Mouse (Mus musculus): ENCODE measurements around the gene Snap25. TPM values are rescaled to one million over a fixed set of nuclear protein-coding genes. Genes with fewer than 3 reads are reported as not detected.
A peak's percentile ranks its signal among the peaks of the same experiment; 100 is the strongest.

The Snap25 gene
- polyA plus RNA-seq, 1 experiment from 2014 or later: 0.93 TPM

GRCm38 (mm10) chr2:136678321-136679161, 34.7 kb upstream of the Snap25 start:
- peak; percentile 69; the same call in 1 of the 2 replicates for ATAC-seq (ENCODE audit: insufficient number of reproducible peaks, low FRiP score, low TSS enrichment, low read depth)
- Histone ChIP-seq H3K9ac (ENCODE audit: low read length) (peak overlapping the region; percentile 77), H3K4me3 (ENCODE audit: low read depth, low read length) (peak overlapping the region; percentile 52), H3K36me3 (ENCODE audit: control insufficient read depth, insufficient read depth, low read length) (no peaks in the 10 kb centered on the region), H3K9me3 (ENCODE audit: control insufficient read depth, low read length) (no peaks in the 10 kb centered on the region), H3K4me2 (ENCODE audit: low read depth, severe bottlenecking) (peak overlapping the region; percentile 92), H3K4me1 (ENCODE audit: control insufficient read depth, insufficient read depth, low read length) (peaks cover 7% of the 10 kb centered on the region; the same call in 1 of the 2 replicates), H3K27me3 (ENCODE audit: control insufficient read depth, insufficient read depth, low read length) (no peaks in the 10 kb centered on the region), H3K27ac (replicated peaks; ENCODE audit: low read depth, low read length) (peak overlapping the region; percentile 68; the same call in 1 of the 2 replicates)
- DNase-seq (ENCODE audit: low spot score): peak; percentile 71
- WGBS: 3% methylated on average over 43 of the region's 44 CpGs

- H3K4me2 ChIP-seq (ENCODE audit: low read depth, severe bottlenecking): peak overlapping the region; percentile 92
- WGBS: 2% methylated on average over 24 of the region's 24 CpGs
- no peaks in the 10 kb centered on the region for H3K9me3 ChIP-seq (ENCODE audit: control insufficient read depth, low read length)
- peak overlapping the region; percentile 77 for H3K9ac ChIP-seq (ENCODE audit: low read length)
- peak overlapping the region; percentile 52 for H3K4me3 ChIP-seq (ENCODE audit: low read depth, low read length)
- DNase-seq (ENCODE audit: low spot score) (peak; percentile 79), ATAC-seq (ENCODE audit: insufficient number of reproducible peaks, low FRiP score, low TSS enrichment, low read depth) (peak; percentile 93)
- peaks cover 7% of the 10 kb centered on the region; the same call in 1 of the 2 replicates for H3K4me1 ChIP-seq (ENCODE audit: control insufficient read depth, insufficient read depth, low read length)
- no peaks in the 10 kb centered on the region for H3K27me3 ChIP-seq (ENCODE audit: control insufficient read depth, insufficient read depth, low read length)
- no peaks in the 10 kb centered on the region for H3K36me3 ChIP-seq (ENCODE audit: control insufficient read depth, insufficient read depth, low read length)
- H3K27ac ChIP-seq (replicated peaks; ENCODE audit: low read depth, low read length): peak overlapping the region; percentile 32; the same call in 1 of the 2 replicates
These were observed 33.7 kb upstream of the Snap25 start for GRCm38 (mm10) chr2:136679280-136680221.

GRCm38 (mm10) chr2:136682146-136682860, 30.9 kb upstream of the Snap25 start:
- Histone ChIP-seq H3K27ac (replicated peaks; ENCODE audit: low read depth, low read length) (no peak overlapping the region), H3K36me3 (ENCODE audit: control insufficient read depth, insufficient read depth, low read length) (no peaks in the 10 kb centered on the region), H3K4me3 (ENCODE audit: low read depth, low read length) (no peak overlapping the region), H3K4me1 (ENCODE audit: control insufficient read depth, insufficient read depth, low read length) (peaks cover 7% of the 10 kb centered on the region; the same call in 1 of the 2 replicates), H3K9ac (ENCODE audit: low read length) (no peak overlapping the region), H3K4me2 (ENCODE audit: low read depth, severe bottlenecking) (no peak overlapping the region), H3K9me3 (ENCODE audit: control insufficient read depth, low read length) (no peaks in the 10 kb centered on the region), H3K27me3 (ENCODE audit: control insufficient read depth, insufficient read depth, low read length) (no peaks in the 10 kb centered on the region)
- ATAC-seq (ENCODE audit: insufficient number of reproducible peaks, low FRiP score, low TSS enrichment, low read depth) (no peak), DNase-seq (ENCODE audit: low spot score) (no peak)
- 90% methylated on average over 11 of the region's 11 CpGs for WGBS

GRCm38 (mm10) chr2:136686195-136686594, 27.1 kb upstream of the Snap25 start:
- Histone ChIP-seq H3K4me3 (ENCODE audit: low read depth, low read length) (no peak overlapping the region), H3K9me3 (ENCODE audit: control insufficient read depth, low read length) (no peaks in the 10 kb centered on the region), H3K27ac (replicated peaks; ENCODE audit: low read depth, low read length) (no peak overlapping the region), H3K4me2 (ENCODE audit: low read depth, severe bottlenecking) (no peak overlapping the region), H3K36me3 (ENCODE audit: control insufficient read depth, insufficient read depth, low read length) (no peaks in the 10 kb centered on the region), H3K27me3 (ENCODE audit: control insufficient read depth, insufficient read depth, low read length) (no peaks in the 10 kb centered on the region), H3K9ac (ENCODE audit: low read length) (no peak overlapping the region), H3K4me1 (ENCODE audit: control insufficient read depth, insufficient read depth, low read length) (no peaks in the 10 kb centered on the region)
- ATAC-seq (ENCODE audit: insufficient number of reproducible peaks, low FRiP score, low TSS enrichment, low read depth) (no peak), DNase-seq (ENCODE audit: low spot score) (no peak)
- WGBS: 81% methylated on average over 3 of the region's 3 CpGs

DNA sequence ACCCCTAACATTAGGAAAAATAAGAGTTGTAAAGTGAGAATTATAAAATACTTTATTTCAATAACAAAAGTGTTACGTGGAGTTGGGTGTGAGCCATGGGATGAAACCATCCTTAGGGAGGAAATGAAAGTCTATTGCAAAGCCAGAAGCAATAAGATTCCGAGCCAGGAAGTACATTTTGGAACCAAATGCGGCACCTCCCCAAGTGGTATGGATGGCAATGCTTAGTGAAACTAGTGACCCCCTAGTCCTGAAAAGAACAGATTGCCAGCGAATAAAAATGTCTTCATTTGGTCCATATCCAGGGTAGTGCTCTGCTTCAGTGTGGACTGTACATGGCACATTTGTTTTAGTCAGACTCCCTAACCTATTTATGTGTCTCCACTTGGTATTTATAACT, 25.9 kb upstream of the Snap25 start:
- no peaks in the 10 kb centered on the region for H3K27me3 ChIP-seq (ENCODE audit: control insufficient read depth, insufficient read depth, low read length)
- H3K4me1 ChIP-seq (ENCODE audit: control insufficient read depth, insufficient read depth, low read length): no peaks in the 10 kb centered on the region
- 90% methylated on average over 4 of the region's 4 CpGs for WGBS
- H3K4me2 ChIP-seq (ENCODE audit: low read depth, severe bottlenecking): no peak overlapping the region
- no peaks in the 10 kb centered on the region for H3K9me3 ChIP-seq (ENCODE audit: control insufficient read depth, low read length)
- H3K9ac ChIP-seq (ENCODE audit: low read length): no peak overlapping the region
- ATAC-seq (ENCODE audit: insufficient number of reproducible peaks, low FRiP score, low TSS enrichment, low read depth): no peak
- H3K27ac ChIP-seq (replicated peaks; ENCODE audit: low read depth, low read length): no peak overlapping the region
- H3K36me3 ChIP-seq (ENCODE audit: control insufficient read depth, insufficient read depth, low read length): no peaks in the 10 kb centered on the region
- no peak overlapping the region for H3K4me3 ChIP-seq (ENCODE audit: low read depth, low read length)
- no peak for DNase-seq (ENCODE audit: low spot score)

- H3K4me2 ChIP-seq (ENCODE audit: low read depth, severe bottlenecking): no peak overlapping the region
- no peak overlapping the region for H3K9ac ChIP-seq (ENCODE audit: low read length)
- no peak overlapping the region for H3K4me3 ChIP-seq (ENCODE audit: low read depth, low read length)
- no peaks in the 10 kb centered on the region for H3K36me3 ChIP-seq (ENCODE audit: control insufficient read depth, insufficient read depth, low read length)
- no peak overlapping the region for H3K27ac ChIP-seq (replicated peaks; ENCODE audit: low read depth, low read length)
- ATAC-seq (ENCODE audit: insufficient number of reproducible peaks, low FRiP score, low TSS enrichment, low read depth): no peak
- DNase-seq (ENCODE audit: low spot score): no peak
- H3K4me1 ChIP-seq (ENCODE audit: control insufficient read depth, insufficient read depth, low read length): no peaks in the 10 kb centered on the region
- 88% methylated on average over 4 of the region's 4 CpGs for WGBS
- H3K27me3 ChIP-seq (ENCODE audit: control insufficient read depth, insufficient read depth, low read length): no peaks in the 10 kb centered on the region
- no peaks in the 10 kb centered on the region for H3K9me3 ChIP-seq (ENCODE audit: control insufficient read depth, low read length)
These were observed 23.8 kb upstream of the Snap25 start for GRCm38 (mm10) chr2:136689476-136689875.

DNA sequence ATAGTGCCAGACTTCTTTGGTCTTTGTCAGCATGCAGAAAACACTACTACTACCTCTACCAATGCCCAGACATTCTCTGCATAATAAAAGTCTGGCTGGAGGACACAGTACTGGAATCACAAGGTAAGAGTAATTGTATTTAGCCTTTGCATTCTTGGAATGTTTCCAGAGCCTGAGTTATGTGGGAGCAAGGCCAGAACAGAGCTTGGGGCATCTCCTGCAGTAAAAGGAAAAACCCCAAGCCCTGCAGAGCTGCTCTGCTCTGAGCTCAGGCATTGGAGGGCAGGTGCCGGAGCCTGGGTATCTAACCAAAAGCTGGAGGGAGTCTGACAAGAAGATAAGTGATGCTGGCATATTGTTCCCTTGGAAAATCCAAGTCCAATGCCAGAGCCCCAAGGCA, 21.6 kb upstream of the Snap25 start:
- DNase-seq (ENCODE audit: low spot score): no peak
- 86% methylated on average over 1 of the region's 1 CpGs for WGBS
- Histone ChIP-seq H3K4me3 (ENCODE audit: low read depth, low read length) (no peak overlapping the region), H3K27ac (replicated peaks; ENCODE audit: low read depth, low read length) (no peak overlapping the region), H3K27me3 (ENCODE audit: control insufficient read depth, insufficient read depth, low read length) (no peaks in the 10 kb centered on the region), H3K4me1 (ENCODE audit: control insufficient read depth, insufficient read depth, low read length) (no peaks in the 10 kb centered on the region), H3K4me2 (ENCODE audit: low read depth, severe bottlenecking) (no peak overlapping the region), H3K36me3 (ENCODE audit: control insufficient read depth, insufficient read depth, low read length) (no peaks in the 10 kb centered on the region), H3K9ac (ENCODE audit: low read length) (no peak overlapping the region), H3K9me3 (ENCODE audit: control insufficient read depth, low read length) (no peaks in the 10 kb centered on the region)
- ATAC-seq (ENCODE audit: insufficient number of reproducible peaks, low FRiP score, low TSS enrichment, low read depth): no peak
